Mouse (Mus musculus): ENCODE results near the gene Glrp1. TPM values are rescaled to one million over a fixed set of nuclear protein-coding genes. Genes with fewer than 3 reads are reported as not detected.
A peak's percentile ranks its signal among the peaks of the same experiment; 100 is the strongest.

The Glrp1 gene
- polyA plus RNA-seq, 2 experiments = not detected

DNA sequence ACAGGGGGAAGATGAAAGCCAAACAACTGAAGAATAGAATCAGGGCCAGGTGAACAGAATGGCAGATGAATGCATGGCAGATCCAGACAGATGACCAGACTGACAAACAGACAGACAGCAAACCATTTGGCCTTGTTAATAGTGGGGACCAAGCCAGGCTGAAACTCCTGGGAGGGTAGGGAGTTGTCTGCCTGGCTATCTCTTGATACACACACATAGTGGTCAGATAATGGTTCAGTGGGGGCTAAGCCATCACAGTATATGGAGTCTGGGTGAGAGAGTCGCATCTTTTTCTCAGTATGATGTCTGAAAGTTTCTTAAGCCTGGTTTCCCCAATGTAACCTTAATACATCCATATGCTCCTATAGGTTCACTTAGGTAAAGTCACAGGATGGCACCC lies 39.4 kb upstream of the Glrp1 start:
- Histone ChIP-seq H3K9ac (ENCODE audit: low read depth, low read length, severe bottlenecking) (no peak overlapping the region), H3K36me3 (ENCODE audit: control insufficient read depth, insufficient read depth, low read length) (no peaks in the 10 kb centered on the region), H3K4me2 (replicated peaks; ENCODE audit: low read depth, low read length, severe bottlenecking) (no peak overlapping the region), H3K9me3 (ENCODE audit: control insufficient read depth, low read length) (no peaks in the 10 kb centered on the region), H3K4me1 (ENCODE audit: control insufficient read depth, insufficient read depth, low read length) (peaks cover 7% of the 10 kb centered on the region; the same call in 1 of the 2 replicates), H3K27me3 (ENCODE audit: control insufficient read depth, insufficient read depth, low read length) (no peaks in the 10 kb centered on the region), H3K4me3 (replicated peaks; ENCODE audit: low read length) (no peak overlapping the region), H3K27ac (replicated peaks; ENCODE audit: low read depth, low read length) (no peak overlapping the region)
- DNase-seq (ENCODE audit: low spot score) (no peak), ATAC-seq (ENCODE audit: low FRiP score, low read depth) (no peak)
- TF ChIP-seq POLR2A (IDR thresholded peaks at IDR 0.05; ENCODE audit: borderline replicate concordance, extremely low read depth, insufficient read depth, insufficient read length) = no peak
- 93% methylated on average over 1 of the region's 1 CpGs for WGBS

DNA sequence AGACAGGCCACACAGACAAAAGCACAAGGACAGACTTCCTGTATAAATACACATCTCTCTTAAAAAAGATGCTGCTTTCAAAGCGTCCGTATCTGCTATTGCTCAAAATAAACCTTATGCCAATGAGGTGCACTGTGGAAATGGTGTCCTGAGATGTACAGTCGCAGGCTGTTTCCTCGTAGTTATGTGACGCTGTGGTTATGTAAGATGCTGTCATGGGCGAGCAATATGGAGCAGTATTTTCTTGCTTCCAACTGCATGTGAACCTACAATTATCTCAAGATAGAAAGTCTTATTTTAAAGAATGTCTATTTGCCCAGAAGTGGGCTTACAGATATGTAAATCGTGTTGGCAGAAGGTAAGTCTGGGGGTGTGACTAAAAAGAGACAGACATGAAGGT lies 37.3 kb upstream of the Glrp1 start:
- H3K4me1 ChIP-seq (ENCODE audit: control insufficient read depth, insufficient read depth, low read length) = no peaks in the 10 kb centered on the region
- H3K9me3 ChIP-seq (ENCODE audit: control insufficient read depth, low read length) = no peaks in the 10 kb centered on the region
- WGBS = 83% methylated on average over 7 of the region's 7 CpGs
- H3K36me3 ChIP-seq (ENCODE audit: control insufficient read depth, insufficient read depth, low read length) = no peaks in the 10 kb centered on the region
- ATAC-seq (ENCODE audit: low FRiP score, low read depth) = no peak
- H3K4me2 ChIP-seq (replicated peaks; ENCODE audit: low read depth, low read length, severe bottlenecking) = no peak overlapping the region
- H3K27ac ChIP-seq (replicated peaks; ENCODE audit: low read depth, low read length) = no peak overlapping the region
- no peak for TF ChIP-seq POLR2A (IDR thresholded peaks at IDR 0.05; ENCODE audit: borderline replicate concordance, extremely low read depth, insufficient read depth, insufficient read length)
- H3K9ac ChIP-seq (ENCODE audit: low read depth, low read length, severe bottlenecking) = no peak overlapping the region
- no peak overlapping the region for H3K4me3 ChIP-seq (replicated peaks; ENCODE audit: low read length)
- H3K27me3 ChIP-seq (ENCODE audit: control insufficient read depth, insufficient read depth, low read length) = no peaks in the 10 kb centered on the region
- DNase-seq (ENCODE audit: low spot score) = no peak

DNA sequence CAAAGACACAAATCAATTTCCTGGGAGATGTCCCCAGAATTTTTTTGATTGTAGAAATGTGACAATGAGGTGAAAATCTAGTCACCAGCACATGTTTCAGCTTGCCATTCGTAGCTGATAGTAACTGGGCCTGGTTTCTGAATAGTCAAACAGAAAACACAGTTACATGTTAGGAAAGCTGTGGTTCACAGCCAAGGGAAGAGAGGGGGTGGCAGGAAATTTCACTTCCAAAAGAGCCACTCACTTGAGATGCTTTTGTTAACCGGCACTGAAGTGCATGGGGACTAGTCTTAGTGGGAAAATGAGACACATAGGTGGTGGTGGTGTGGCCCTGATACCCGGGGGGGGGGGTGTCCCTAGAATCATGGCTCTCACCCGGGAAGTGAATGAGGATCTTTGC lies 33.7 kb upstream of the Glrp1 start:
- no peak overlapping the region for H3K9ac ChIP-seq (ENCODE audit: low read depth, low read length, severe bottlenecking)
- ATAC-seq (ENCODE audit: low FRiP score, low read depth) = no peak
- H3K9me3 ChIP-seq (ENCODE audit: control insufficient read depth, low read length) = no peaks in the 10 kb centered on the region
- H3K36me3 ChIP-seq (ENCODE audit: control insufficient read depth, insufficient read depth, low read length) = no peaks in the 10 kb centered on the region
- no peak for TF ChIP-seq POLR2A (IDR thresholded peaks at IDR 0.05; ENCODE audit: borderline replicate concordance, extremely low read depth, insufficient read depth, insufficient read length)
- H3K27ac ChIP-seq (replicated peaks; ENCODE audit: low read depth, low read length) = no peak overlapping the region
- H3K4me3 ChIP-seq (replicated peaks; ENCODE audit: low read length) = no peak overlapping the region
- DNase-seq (ENCODE audit: low spot score) = no peak
- no peak overlapping the region for H3K4me2 ChIP-seq (replicated peaks; ENCODE audit: low read depth, low read length, severe bottlenecking)
- 70% methylated on average over 4 of the region's 4 CpGs for WGBS
- no peaks in the 10 kb centered on the region for H3K4me1 ChIP-seq (ENCODE audit: control insufficient read depth, insufficient read depth, low read length)
- no peaks in the 10 kb centered on the region for H3K27me3 ChIP-seq (ENCODE audit: control insufficient read depth, insufficient read depth, low read length)

DNA sequence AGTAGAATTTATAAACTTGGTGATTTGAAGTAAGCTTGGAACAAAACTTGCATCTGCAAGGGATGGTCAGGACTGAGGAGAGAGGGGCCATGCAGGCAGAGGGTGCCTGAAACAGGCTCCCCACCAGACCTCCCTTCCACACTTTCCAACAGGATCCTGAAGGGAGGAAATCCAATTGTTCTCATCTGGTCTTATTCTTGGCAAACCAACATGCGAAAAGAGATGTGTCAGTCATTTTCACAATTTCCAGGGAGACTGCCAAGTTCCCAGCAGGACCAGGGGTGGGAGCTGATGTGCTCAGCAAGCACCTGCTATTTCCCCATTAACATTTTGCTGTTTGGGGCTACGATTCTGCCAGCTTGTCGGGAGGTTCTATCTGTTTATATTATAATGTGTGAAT lies 30.0 kb upstream of the Glrp1 start:
- no peak for TF ChIP-seq POLR2A (IDR thresholded peaks at IDR 0.05; ENCODE audit: borderline replicate concordance, extremely low read depth, insufficient read depth, insufficient read length)
- 51% methylated on average over 3 of the region's 3 CpGs for WGBS
- Histone ChIP-seq H3K36me3 (ENCODE audit: control insufficient read depth, insufficient read depth, low read length) (no peaks in the 10 kb centered on the region), H3K9ac (ENCODE audit: low read depth, low read length, severe bottlenecking) (no peak overlapping the region), H3K4me3 (replicated peaks; ENCODE audit: low read length) (no peak overlapping the region), H3K27ac (replicated peaks; ENCODE audit: low read depth, low read length) (no peak overlapping the region), H3K4me1 (ENCODE audit: control insufficient read depth, insufficient read depth, low read length) (no peaks in the 10 kb centered on the region), H3K4me2 (replicated peaks; ENCODE audit: low read depth, low read length, severe bottlenecking) (no peak overlapping the region), H3K27me3 (ENCODE audit: control insufficient read depth, insufficient read depth, low read length) (no peaks in the 10 kb centered on the region), H3K9me3 (ENCODE audit: control insufficient read depth, low read length) (no peaks in the 10 kb centered on the region)
- peak; percentile 30 for DNase-seq (ENCODE audit: low spot score)
- ATAC-seq (ENCODE audit: low FRiP score, low read depth) = no peak

DNA sequence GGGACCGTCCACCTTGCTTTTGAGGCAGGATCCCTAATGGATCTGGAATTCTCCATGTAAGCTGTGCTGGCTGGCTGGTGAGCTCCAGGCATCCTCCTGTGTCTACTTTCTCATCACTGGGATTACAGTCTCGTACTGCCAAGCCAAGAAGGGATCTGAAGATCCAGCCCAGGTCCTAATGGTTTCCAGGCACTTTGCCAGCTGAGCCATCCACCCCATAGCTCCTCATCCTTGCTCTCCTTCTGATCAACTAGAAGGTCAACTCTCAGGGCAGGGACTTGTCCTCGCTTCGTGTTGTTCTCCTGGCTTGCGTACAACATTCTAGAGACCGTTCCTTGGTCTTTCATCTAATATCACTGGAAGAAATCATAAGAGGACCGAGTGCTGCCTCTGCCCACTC lies 29.4 kb upstream of the Glrp1 start:
- H3K27ac ChIP-seq (replicated peaks; ENCODE audit: low read depth, low read length) = no peak overlapping the region
- no peaks in the 10 kb centered on the region for H3K27me3 ChIP-seq (ENCODE audit: control insufficient read depth, insufficient read depth, low read length)
- no peak for ATAC-seq (ENCODE audit: low FRiP score, low read depth)
- no peaks in the 10 kb centered on the region for H3K9me3 ChIP-seq (ENCODE audit: control insufficient read depth, low read length)
- 75% methylated on average over 7 of the region's 7 CpGs for WGBS
- H3K36me3 ChIP-seq (ENCODE audit: control insufficient read depth, insufficient read depth, low read length) = no peaks in the 10 kb centered on the region
- no peaks in the 10 kb centered on the region for H3K4me1 ChIP-seq (ENCODE audit: control insufficient read depth, insufficient read depth, low read length)
- no peak for DNase-seq (ENCODE audit: low spot score)
- no peak for TF ChIP-seq POLR2A (IDR thresholded peaks at IDR 0.05; ENCODE audit: borderline replicate concordance, extremely low read depth, insufficient read depth, insufficient read length)
- H3K9ac ChIP-seq (ENCODE audit: low read depth, low read length, severe bottlenecking) = no peak overlapping the region
- no peak overlapping the region for H3K4me3 ChIP-seq (replicated peaks; ENCODE audit: low read length)
- no peak overlapping the region for H3K4me2 ChIP-seq (replicated peaks; ENCODE audit: low read depth, low read length, severe bottlenecking)

DNA sequence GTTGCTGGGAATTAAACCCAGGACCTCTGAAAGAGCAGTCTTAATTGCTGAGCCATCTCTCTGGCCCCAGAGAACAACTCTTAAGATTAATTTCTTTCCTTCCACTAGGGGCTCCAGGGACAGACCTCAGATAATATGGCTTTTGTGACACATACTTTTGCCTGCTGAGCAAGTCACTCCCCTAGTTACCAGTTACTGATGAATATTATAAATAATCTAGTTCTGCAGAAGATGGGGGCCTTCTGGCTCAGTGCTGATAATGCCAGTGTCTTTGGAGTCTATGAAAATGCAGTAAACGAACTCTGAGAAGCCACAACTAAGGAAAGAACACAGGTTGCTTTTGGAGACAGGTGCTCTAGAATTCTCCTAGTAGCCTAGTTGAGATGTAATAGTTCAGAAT lies 26.4 kb upstream of the Glrp1 start:
- H3K4me3 ChIP-seq (replicated peaks; ENCODE audit: low read length) = no peak overlapping the region
- TF ChIP-seq POLR2A (IDR thresholded peaks at IDR 0.05; ENCODE audit: borderline replicate concordance, extremely low read depth, insufficient read depth, insufficient read length) = no peak
- no peak overlapping the region for H3K4me2 ChIP-seq (replicated peaks; ENCODE audit: low read depth, low read length, severe bottlenecking)
- no peaks in the 10 kb centered on the region for H3K4me1 ChIP-seq (ENCODE audit: control insufficient read depth, insufficient read depth, low read length)
- H3K36me3 ChIP-seq (ENCODE audit: control insufficient read depth, insufficient read depth, low read length) = no peaks in the 10 kb centered on the region
- DNase-seq (ENCODE audit: low spot score) (no peak), ATAC-seq (ENCODE audit: low FRiP score, low read depth) (no peak)
- no peak overlapping the region for H3K27ac ChIP-seq (replicated peaks; ENCODE audit: low read depth, low read length)
- H3K9me3 ChIP-seq (ENCODE audit: control insufficient read depth, low read length) = no peaks in the 10 kb centered on the region
- no peaks in the 10 kb centered on the region for H3K27me3 ChIP-seq (ENCODE audit: control insufficient read depth, insufficient read depth, low read length)
- WGBS = 76% methylated on average over 1 of the region's 1 CpGs
- no peak overlapping the region for H3K9ac ChIP-seq (ENCODE audit: low read depth, low read length, severe bottlenecking)

Measured in limb, embryonic 14.5 days (tissue).